Mouse (Mus musculus): ENCODE measurements at regions not wholly inside any gene's neighbourhood (a gene's known extent, or its start where the extent isn't known, plus 50 kb on each side); places are given as distances from the start of the nearest gene placed in this dataset.

- ATAC-seq (ENCODE audit: insufficient read depth, low read depth) (no peak), DNase-seq (ENCODE audit: low spot score) (no peak)
- Histone ChIP-seq H3K36me3 (replicated peaks; ENCODE audit: control insufficient read depth, insufficient read depth, low read length) (no peaks in the 10 kb centered on the region), H3K9me3 (replicated peaks; ENCODE audit: control insufficient read depth, low read length) (no peaks in the 10 kb centered on the region), H3K4me2 (ENCODE audit: low read depth, low read length) (no peak overlapping the region), H3K27ac (ENCODE audit: low read depth) (no peak overlapping the region), H3K9ac (replicated peaks; ENCODE audit: low read depth, low read length) (no peak overlapping the region), H3K4me1 (ENCODE audit: control insufficient read depth, insufficient read depth) (no peaks in the 10 kb centered on the region), H3K27me3 (ENCODE audit: control insufficient read depth, insufficient read depth, low read length) (no peaks in the 10 kb centered on the region), H3K4me3 (ENCODE audit: low read depth, low read length) (no peak overlapping the region)
- TF ChIP-seq CTCF (IDR thresholded peaks at IDR 0.05; ENCODE audit: low read depth) (no peak), EP300 (IDR thresholded peaks at IDR 0.05; ENCODE audit: low read depth) (no peak)
- 85% methylated on average over 1 of the region's 1 CpGs for WGBS
Observed at GRCm38 (mm10) chr8:44512876-44513275, 422.4 kb upstream of the Fat1 start.

GRCm38 (mm10) chr8:44525915-44526314 is 409.3 kb upstream of the Fat1 start:
- H3K9me3 ChIP-seq (replicated peaks; ENCODE audit: control insufficient read depth, low read length): 0 out of 2 replicates have a peak, but pooled peaks cover 4% of the 10 kb centered on the region
- peaks cover 9% of the 10 kb centered on the region; the same call in 1 of the 2 replicates for H3K4me1 ChIP-seq (ENCODE audit: control insufficient read depth, insufficient read depth)
- peak; percentile 58 for DNase-seq (ENCODE audit: low spot score)
- ATAC-seq (ENCODE audit: insufficient read depth, low read depth): peak; percentile 79
- no peak overlapping the region for H3K4me3 ChIP-seq (ENCODE audit: low read depth, low read length)
- H3K27ac ChIP-seq (ENCODE audit: low read depth): peak overlapping the region; percentile 67
- TF ChIP-seq EP300 (IDR thresholded peaks at IDR 0.05; ENCODE audit: low read depth) (0 out of 2 replicates have a peak, but pooled peaks have one; percentile 24), CTCF (IDR thresholded peaks at IDR 0.05; ENCODE audit: low read depth) (no peak)
- H3K9ac ChIP-seq (replicated peaks; ENCODE audit: low read depth, low read length): no peak overlapping the region
- no peak overlapping the region for H3K4me2 ChIP-seq (ENCODE audit: low read depth, low read length)
- H3K36me3 ChIP-seq (replicated peaks; ENCODE audit: control insufficient read depth, insufficient read depth, low read length): no peaks in the 10 kb centered on the region
- no peaks in the 10 kb centered on the region for H3K27me3 ChIP-seq (ENCODE audit: control insufficient read depth, insufficient read depth, low read length)

GRCm38 (mm10) chr8:44529696-44530095 is 405.6 kb upstream of the Fat1 start:
- Histone ChIP-seq H3K9ac (replicated peaks; ENCODE audit: low read depth, low read length) (no peak overlapping the region), H3K27me3 (ENCODE audit: control insufficient read depth, insufficient read depth, low read length) (no peaks in the 10 kb centered on the region), H3K4me3 (ENCODE audit: low read depth, low read length) (no peak overlapping the region), H3K4me1 (ENCODE audit: control insufficient read depth, insufficient read depth) (peaks cover 9% of the 10 kb centered on the region; the same call in 1 of the 2 replicates), H3K27ac (ENCODE audit: low read depth) (no peak overlapping the region), H3K4me2 (ENCODE audit: low read depth, low read length) (no peak overlapping the region), H3K9me3 (replicated peaks; ENCODE audit: control insufficient read depth, low read length) (0 out of 2 replicates have a peak, but pooled peaks cover 4% of the 10 kb centered on the region), H3K36me3 (replicated peaks; ENCODE audit: control insufficient read depth, insufficient read depth, low read length) (no peaks in the 10 kb centered on the region)
- TF ChIP-seq CTCF (IDR thresholded peaks at IDR 0.05; ENCODE audit: low read depth) (no peak), EP300 (IDR thresholded peaks at IDR 0.05; ENCODE audit: low read depth) (no peak)
- ATAC-seq (ENCODE audit: insufficient read depth, low read depth): no peak
- WGBS: 64% methylated on average over 1 of the region's 1 CpGs
- DNase-seq (ENCODE audit: low spot score): no peak

- TF ChIP-seq EP300 (IDR thresholded peaks at IDR 0.05; ENCODE audit: low read depth) (no peak), CTCF (IDR thresholded peaks at IDR 0.05; ENCODE audit: low read depth) (no peak)
- WGBS: 15% methylated on average over 3 of the region's 3 CpGs
- H3K4me1 ChIP-seq (ENCODE audit: control insufficient read depth, insufficient read depth): no peaks in the 10 kb centered on the region
- peak; percentile 77; the same call in 1 of the 2 replicates for ATAC-seq (ENCODE audit: insufficient read depth, low read depth)
- peak; percentile 65 for DNase-seq (ENCODE audit: low spot score)
- no peak overlapping the region for H3K4me3 ChIP-seq (ENCODE audit: low read depth, low read length)
- H3K9me3 ChIP-seq (replicated peaks; ENCODE audit: control insufficient read depth, low read length): no peaks in the 10 kb centered on the region
- no peak overlapping the region for H3K4me2 ChIP-seq (ENCODE audit: low read depth, low read length)
- H3K36me3 ChIP-seq (replicated peaks; ENCODE audit: control insufficient read depth, insufficient read depth, low read length): no peaks in the 10 kb centered on the region
- no peak overlapping the region for H3K9ac ChIP-seq (replicated peaks; ENCODE audit: low read depth, low read length)
- no peaks in the 10 kb centered on the region for H3K27me3 ChIP-seq (ENCODE audit: control insufficient read depth, insufficient read depth, low read length)
- peak overlapping the region; percentile 43; the same call in 1 of the 2 replicates for H3K27ac ChIP-seq (ENCODE audit: low read depth)
Observed at GRCm38 (mm10) chr8:44548885-44549284, 386.4 kb upstream of the Fat1 start.

- H3K36me3 ChIP-seq (replicated peaks; ENCODE audit: control insufficient read depth, insufficient read depth, low read length): no peaks in the 10 kb centered on the region
- TF ChIP-seq CTCF (IDR thresholded peaks at IDR 0.05; ENCODE audit: low read depth): no peak
- no peak for TF ChIP-seq EP300 (IDR thresholded peaks at IDR 0.05; ENCODE audit: low read depth)
- no peaks in the 10 kb centered on the region for H3K27me3 ChIP-seq (ENCODE audit: control insufficient read depth, insufficient read depth, low read length)
- DNase-seq (ENCODE audit: low spot score) (no peak), ATAC-seq (ENCODE audit: insufficient read depth, low read depth) (no peak)
- H3K4me2 ChIP-seq (ENCODE audit: low read depth, low read length): no peak overlapping the region
- no peak overlapping the region for H3K9ac ChIP-seq (replicated peaks; ENCODE audit: low read depth, low read length)
- no peaks in the 10 kb centered on the region for H3K9me3 ChIP-seq (replicated peaks; ENCODE audit: control insufficient read depth, low read length)
- no peak overlapping the region for H3K27ac ChIP-seq (ENCODE audit: low read depth)
- H3K4me1 ChIP-seq (ENCODE audit: control insufficient read depth, insufficient read depth): no peaks in the 10 kb centered on the region
- 80% methylated on average over 9 of the region's 9 CpGs for WGBS
- H3K4me3 ChIP-seq (ENCODE audit: low read depth, low read length): no peak overlapping the region
Observed at GRCm38 (mm10) chr8:44559161-44559560, 376.1 kb upstream of the Fat1 start.

- ATAC-seq (ENCODE audit: insufficient read depth, low read depth): no peak
- no peaks in the 10 kb centered on the region for H3K36me3 ChIP-seq (replicated peaks; ENCODE audit: control insufficient read depth, insufficient read depth, low read length)
- no peak for DNase-seq (ENCODE audit: low spot score)
Observed at GRCm38 (mm10) chr8:44576314-44576858, 358.9 kb upstream of the Fat1 start.

More at GRCm38 (mm10) chr8:44576314-44576858, 358.9 kb upstream of the Fat1 start:
- Histone ChIP-seq H3K9me3 (replicated peaks; ENCODE audit: control insufficient read depth, low read length) (no peaks in the 10 kb centered on the region), H3K4me1 (ENCODE audit: control insufficient read depth, insufficient read depth) (no peaks in the 10 kb centered on the region), H3K4me2 (ENCODE audit: low read depth, low read length) (no peak overlapping the region), H3K27ac (ENCODE audit: low read depth) (no peak overlapping the region), H3K9ac (replicated peaks; ENCODE audit: low read depth, low read length) (no peak overlapping the region), H3K4me3 (ENCODE audit: low read depth, low read length) (no peak overlapping the region), H3K27me3 (ENCODE audit: control insufficient read depth, insufficient read depth, low read length) (no peaks in the 10 kb centered on the region)
- no peak for TF ChIP-seq EP300 (IDR thresholded peaks at IDR 0.05; ENCODE audit: low read depth)
- no peak for TF ChIP-seq CTCF (IDR thresholded peaks at IDR 0.05; ENCODE audit: low read depth)
- 79% methylated on average over 5 of the region's 5 CpGs for WGBS
